ENCODE assay signal across 21 mouse cellular contexts in the genomic region with DNA sequence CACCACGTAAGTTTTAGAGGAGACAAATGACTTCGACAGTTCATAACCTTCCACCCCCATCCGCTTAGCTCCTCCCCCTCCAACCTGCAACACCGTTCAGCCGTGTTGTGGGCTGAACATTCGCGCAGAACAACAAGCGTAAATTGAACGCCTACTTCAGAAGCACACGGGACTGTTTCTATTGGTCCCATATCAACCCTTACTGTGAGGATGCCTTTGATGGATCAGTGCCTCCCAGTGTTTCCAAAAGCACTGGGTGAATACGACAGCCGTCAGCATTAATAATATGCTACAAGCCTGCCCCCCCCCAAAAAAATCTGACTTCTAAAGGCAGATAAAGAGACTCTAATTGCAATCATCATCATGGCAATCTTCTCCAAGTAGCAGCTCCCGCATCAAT.
DNase-seq lines count a peak whose midpoint lies in the region; ATAC-seq lines count a peak whose summit lies in the region.
"Had no signal": no experiment of that assay in that cellular context is flagged by ENCODE, and none has a peak within 500 bp of the region (broad histone marks: within the 10 kb centered on the region; RNA-seq: fewer than 3 reads in every experiment).

No protein-coding gene starts in this region.

- DNase-seq in forebrain, embryonic 14.5 days (ENCODE audit: low spot score), result peak; percentile 33
- peak; percentile 52 for DNase-seq in heart, adult 11 months
- no peak for DNase-seq in heart, adult 18-20 months
- peak; percentile 11 for DNase-seq in ZHBTc4 (ENCODE audit: low read depth, low spot score)
- DNase-seq in adrenal gland, postnatal 25 days, result no peak
- DNase-seq: adrenal gland, adult 2 months; adrenal gland, postnatal 10 days; adrenal gland, postnatal 36 days; cerebellum, adult 11 months; cerebellum, adult 18-20 months; cerebellum, adult 8-10 months; cerebellum, adult 9-11 months; cerebellum, postnatal 14 days; cerebellum, postnatal 36 days; embryo, embryonic 11 days had no signal

- no peaks in the 10 kb centered on the region for H3K27me3 ChIP-seq in forebrain, embryonic 14.5 days (replicated peaks; ENCODE audit: control insufficient read depth, insufficient read depth, low read length)
- no peaks in the 10 kb centered on the region for H3K27me3 ChIP-seq in forebrain, embryonic 13.5 days
- no peaks in the 10 kb centered on the region for H3K27me3 ChIP-seq in kidney, embryonic 14.5 days (ENCODE audit: control insufficient read depth, insufficient read depth, low read length)
- H3K27me3 ChIP-seq: embryonic facial prominence, embryonic 13.5 days; embryonic facial prominence, embryonic 15.5 days; forebrain, embryonic 15.5 days had no signal

- ATAC-seq in forebrain, embryonic 14.5 days, result peak; percentile 50; the same call in 1 of the 2 replicates
- ATAC-seq in forebrain, embryonic 13.5 days, result no peak
- ATAC-seq in kidney, embryonic 14.5 days (ENCODE audit: low FRiP score, low TSS enrichment), result no peak
- ATAC-seq: forebrain, embryonic 15.5 days had no signal

- WGBS in forebrain, embryonic 14.5 days, result 84% methylated on average over 13 of the region's 13 CpGs
- WGBS in forebrain, embryonic 13.5 days, result 88% methylated on average over 13 of the region's 13 CpGs
- WGBS in kidney, embryonic 14.5 days, result 91% methylated on average over 13 of the region's 13 CpGs

- H3K4me1 ChIP-seq in forebrain, embryonic 14.5 days (ENCODE audit: control insufficient read depth, insufficient read depth, low read length), result peaks cover 11% of the 10 kb centered on the region
- peaks cover 21% of the 10 kb centered on the region for H3K4me1 ChIP-seq in forebrain, embryonic 13.5 days
- H3K4me1 ChIP-seq in kidney, embryonic 14.5 days (ENCODE audit: control insufficient read depth, insufficient read depth, low read length), result no peaks in the 10 kb centered on the region
- H3K4me1 ChIP-seq: embryonic facial prominence, embryonic 13.5 days; embryonic facial prominence, embryonic 15.5 days had no signal

- H3K27ac ChIP-seq in forebrain, embryonic 14.5 days (ENCODE audit: low read depth, low read length), result no peak overlapping the region
- H3K27ac ChIP-seq in forebrain, embryonic 13.5 days, result no peak overlapping the region
- H3K27ac ChIP-seq in kidney, embryonic 14.5 days (ENCODE audit: low read depth, low read length), result no peak overlapping the region
- H3K27ac ChIP-seq: embryonic facial prominence, embryonic 13.5 days; embryonic facial prominence, embryonic 15.5 days; forebrain, embryonic 15.5 days had no signal

- H3K36me3 ChIP-seq in forebrain, embryonic 14.5 days (ENCODE audit: control insufficient read depth, insufficient read depth, low read length), result no peaks in the 10 kb centered on the region
- H3K36me3 ChIP-seq in forebrain, embryonic 13.5 days (ENCODE audit: poor library complexity, severe bottlenecking), result no peaks in the 10 kb centered on the region
- H3K36me3 ChIP-seq in kidney, embryonic 14.5 days (ENCODE audit: control insufficient read depth, insufficient read depth, low read length), result no peaks in the 10 kb centered on the region
- H3K36me3 ChIP-seq: embryonic facial prominence, embryonic 13.5 days; embryonic facial prominence, embryonic 15.5 days; forebrain, embryonic 15.5 days had no signal

- no peak overlapping the region for H3K9ac ChIP-seq in forebrain, embryonic 14.5 days (ENCODE audit: low read length)
- no peak overlapping the region for H3K9ac ChIP-seq in forebrain, embryonic 13.5 days
- H3K9ac ChIP-seq in kidney, embryonic 14.5 days (ENCODE audit: low read depth, low read length), result no peak overlapping the region
- H3K9ac ChIP-seq: embryonic facial prominence, embryonic 13.5 days; embryonic facial prominence, embryonic 15.5 days; forebrain, embryonic 15.5 days had no signal

- H3K4me3 ChIP-seq in forebrain, embryonic 14.5 days (ENCODE audit: low read depth, low read length), result no peak overlapping the region
- no peak overlapping the region for H3K4me3 ChIP-seq in forebrain, embryonic 13.5 days
- no peak overlapping the region for H3K4me3 ChIP-seq in kidney, embryonic 14.5 days (ENCODE audit: low read length)
- H3K4me3 ChIP-seq: embryonic facial prominence, embryonic 13.5 days; embryonic facial prominence, embryonic 15.5 days; erythroblast, embryonic 14.5 days; forebrain, embryonic 15.5 days had no signal

- no peaks in the 10 kb centered on the region for H3K9me3 ChIP-seq in forebrain, embryonic 14.5 days (replicated peaks; ENCODE audit: control insufficient read depth, low read length)
- no peaks in the 10 kb centered on the region for H3K9me3 ChIP-seq in forebrain, embryonic 13.5 days (replicated peaks)
- no peaks in the 10 kb centered on the region for H3K9me3 ChIP-seq in kidney, embryonic 14.5 days (ENCODE audit: control insufficient read depth, low read length)
- H3K9me3 ChIP-seq: embryonic facial prominence, embryonic 13.5 days; embryonic facial prominence, embryonic 15.5 days; forebrain, embryonic 15.5 days had no signal

- H3K4me2 ChIP-seq in forebrain, embryonic 14.5 days (ENCODE audit: low read length), result no peak overlapping the region
- no peak overlapping the region for H3K4me2 ChIP-seq in forebrain, embryonic 13.5 days
- no peak overlapping the region for H3K4me2 ChIP-seq in kidney, embryonic 14.5 days (replicated peaks; ENCODE audit: low read depth, low read length)
- H3K4me2 ChIP-seq: embryonic facial prominence, embryonic 13.5 days; embryonic facial prominence, embryonic 15.5 days; forebrain, embryonic 15.5 days had no signal

Comparison
In these comparisons a context has a peak if more than half of its experiments do, and no peak if none do; other contexts are left out.
1. DNase-seq: peak in forebrain, embryonic 14.5 days (single experiment), heart, adult 11 months (single experiment) and ZHBTc4 (single experiment); none in heart, adult 18-20 months (0 of 2) and adrenal gland, postnatal 25 days (single experiment).